Mouse (Mus musculus) heart, postnatal 10 days (tissue): ENCODE data around the gene Slain1. TPM values are rescaled to one million over a fixed set of nuclear protein-coding genes. Genes with fewer than 3 reads are reported as not detected.
A peak's percentile ranks its signal among the peaks of the same experiment; 100 is the strongest.
"Not testable (repeated sequence)": the region's sequence is repeated elsewhere in the genome, so short reads cannot be mapped to it uniquely, and the experiment has no call there.

ENCODE experiments used
- DNase-seq, 2 experiments: peaks; one replicate each; pipeline ENCODE4 v3.0.0; 2021
- intact Hi-C: fragments of 180-260 bp; cut with DNase I; formaldehyde crosslinking; loops from one replicate; pipeline ENCODE4 v1.15.1; 2025
- total RNA-seq, 2 experiments: library from RNA; stranded (reverse); gene quantifications; 2 replicates each; pipeline ENCODE4 v1.2.3; 2021

Gene Slain1
- total RNA-seq, 2 experiments from 2014 or later, result 0.12 to 0.38 TPM

- peak; percentile 86 to 91 for DNase-seq
- intact Hi-C loops, result loop anchor here (1.0 to 10.0 kb wide), 5 partner anchors 124 to 1096 kb away; partner anchors contain the start of gene Rnf219
These were observed 69.0 kb downstream of the Slain1 start for GRCm38 (mm10) chr14:103718836-103719575.

GRCm38 (mm10) chr14:103720163-103720562 is 70.1 kb downstream of the Slain1 start:
- intact Hi-C loops, result loop anchor here (5.0 to 10.0 kb wide), 2 partner anchors 67 to 235 kb away; no protein-coding TSS in a partner anchor
- no peak for DNase-seq

GRCm38 (mm10) chr14:103720637-103721355 is 70.8 kb downstream of the Slain1 start:
- DNase-seq, result peak; percentile 34 to 70
- intact Hi-C loops, result loop anchor here (5.0 to 10.0 kb wide), 2 partner anchors 67 to 234 kb away; no protein-coding TSS in a partner anchor

GRCm38 (mm10) chr14:103723314-103723713 is 73.3 kb downstream of the Slain1 start:
- intact Hi-C loops, result loop anchor here (5.0 to 10.0 kb wide), 2 partner anchors 64 to 231 kb away; no protein-coding TSS in a partner anchor

GRCm38 (mm10) chr14:103723841-103724240 is 73.8 kb downstream of the Slain1 start:
- no peak for DNase-seq
- intact Hi-C loops, result loop anchor here (5.0 to 10.0 kb wide), 2 partner anchors 63 to 231 kb away; no protein-coding TSS in a partner anchor

More at GRCm38 (mm10) chr14:103723314-103723713, 73.3 kb downstream of the Slain1 start:
- no peak for DNase-seq

- no peak for DNase-seq
- intact Hi-C loops, result loop anchor here (10.0 kb wide), 1 partner anchor 226 kb away; no protein-coding TSS in a partner anchor
These were observed 78.5 kb downstream of the Slain1 start for GRCm38 (mm10) chr14:103728506-103728905.

- intact Hi-C loops, result loop anchor here (10.0 kb wide), 1 partner anchor 226 kb away; no protein-coding TSS in a partner anchor
- DNase-seq, result no peak
These were observed 79.1 kb downstream of the Slain1 start for GRCm38 (mm10) chr14:103728951-103729725.

- no peak for DNase-seq
- intact Hi-C loops, result loop anchor here (10.0 kb wide), 1 partner anchor 225 kb away; no protein-coding TSS in a partner anchor
These were observed 79.8 kb downstream of the Slain1 start for GRCm38 (mm10) chr14:103729760-103730367.

- intact Hi-C loops, result no loop called here
- DNase-seq, result no peak
These were observed 82.6 kb downstream of the Slain1 start for GRCm38 (mm10) chr14:103732626-103733025.

GRCm38 (mm10) chr14:103741216-103741615 is 91.2 kb downstream of the Slain1 start:
- intact Hi-C loops, result loop anchor here (5.0 kb wide), 2 partner anchors 71 to 101 kb away; partner anchors contain the start of gene Ednrb
- no peak for DNase-seq

GRCm38 (mm10) chr14:103742150-103742549 is 92.1 kb downstream of the Slain1 start:
- no peak for DNase-seq
- intact Hi-C loops, result loop anchor here (5.0 kb wide), 2 partner anchors 70 to 100 kb away; partner anchors contain the start of gene Ednrb

GRCm38 (mm10) chr14:103747345-103747744 is 97.3 kb downstream of the Slain1 start:
- intact Hi-C loops, result no loop called here
- no peak for DNase-seq

- DNase-seq, intact Hi-C loops: not testable (repeated sequence)
These were observed 100.6 kb downstream of the Slain1 start for GRCm38 (mm10) chr14:103750638-103751037.

GRCm38 (mm10) chr14:103751384-103751783 is 101.4 kb downstream of the Slain1 start:
- intact Hi-C loops, result no loop called here
- DNase-seq, result no peak

- DNase-seq, result no peak
- intact Hi-C loops, result no loop called here
These were observed 102.7 kb downstream of the Slain1 start for GRCm38 (mm10) chr14:103752773-103753172.

- no peak for DNase-seq
- intact Hi-C loops, result no loop called here
These were observed 104.0 kb downstream of the Slain1 start for GRCm38 (mm10) chr14:103754041-103754440.

- DNase-seq, result no peak
- intact Hi-C loops, result no loop called here
These were observed 104.4 kb downstream of the Slain1 start for GRCm38 (mm10) chr14:103754465-103754864.
